Mouse (Mus musculus) T-helper 1 cell (primary cell): ENCODE results near the gene Slc29a3.

Experiments used
- in situ Hi-C: fragments of 300-600 bp; cut with MboI, MseI; formaldehyde crosslinking; loops from one replicate; pipeline ENCODE4 v1.15.1; 2025; ENCODE audit warnings: high pct_unique_total_duplicates

Gene Slc29a3

DNA sequence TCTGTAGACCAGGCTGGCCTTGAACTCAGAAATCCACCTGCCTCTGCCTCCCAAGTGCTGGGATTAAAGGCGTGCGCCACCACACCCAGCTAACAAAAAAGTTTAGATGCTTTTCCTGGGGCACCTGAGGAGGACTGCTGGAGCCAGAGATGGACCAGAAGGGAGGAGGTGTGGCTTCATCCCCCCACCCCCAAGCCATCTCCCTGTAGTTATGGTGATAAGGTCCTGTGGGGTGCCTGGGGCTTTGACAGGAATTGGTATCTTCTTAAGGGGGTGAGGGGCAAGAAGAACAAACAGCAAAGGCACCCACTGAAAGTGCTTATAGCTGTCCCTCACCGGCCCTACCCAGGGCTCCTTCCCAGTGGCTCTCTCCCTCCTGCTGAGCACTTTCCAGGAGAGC is 25.7 kb downstream of the Slc29a3 start:
- in situ Hi-C loops, result no loop called here

DNA sequence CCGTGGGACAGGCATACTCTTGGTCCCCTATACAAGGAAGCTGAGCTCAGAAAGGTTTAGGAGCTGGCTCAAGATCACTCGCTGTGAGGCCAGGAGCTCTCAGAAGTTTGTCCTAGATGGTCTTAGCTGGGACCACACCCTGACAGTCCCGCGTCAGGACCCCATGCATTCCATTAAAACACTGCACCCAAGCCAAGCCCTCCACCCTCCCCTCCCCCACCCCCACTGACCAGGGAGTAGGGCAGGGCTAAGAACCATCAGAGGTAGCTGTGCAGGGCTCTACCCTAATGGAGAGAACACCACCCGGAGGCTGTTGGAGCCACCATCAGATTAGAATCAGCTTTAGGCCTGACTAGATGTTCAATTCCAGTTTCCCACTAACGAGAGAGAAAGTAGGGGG is 28.1 kb downstream of the Slc29a3 start:
- in situ Hi-C loops, result loop anchor here (25.0 kb wide), 1 partner anchor 1963 kb away; no protein-coding TSS in a partner anchor

DNA sequence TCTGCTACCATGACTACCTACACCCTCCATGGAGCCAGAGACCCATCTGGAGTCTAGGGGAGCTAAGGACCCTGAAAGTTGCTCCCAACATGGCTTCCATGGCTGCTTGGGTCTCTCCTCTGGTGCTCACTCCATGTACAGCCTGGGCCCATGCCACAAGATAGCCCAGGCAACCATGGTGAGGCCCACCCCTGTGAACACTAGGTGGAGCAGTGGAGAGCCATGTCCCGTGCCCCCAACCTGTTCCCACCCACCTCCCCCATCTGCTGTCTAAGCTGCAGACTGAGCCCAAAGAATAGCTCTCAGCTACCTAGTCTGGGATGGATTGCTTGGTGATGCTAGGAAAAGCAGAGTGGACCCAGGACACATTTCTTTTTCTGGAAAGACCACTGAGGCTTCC is 29.2 kb downstream of the Slc29a3 start:
- in situ Hi-C loops, result loop anchor here (25.0 kb wide), 1 partner anchor 1964 kb away; no protein-coding TSS in a partner anchor

DNA sequence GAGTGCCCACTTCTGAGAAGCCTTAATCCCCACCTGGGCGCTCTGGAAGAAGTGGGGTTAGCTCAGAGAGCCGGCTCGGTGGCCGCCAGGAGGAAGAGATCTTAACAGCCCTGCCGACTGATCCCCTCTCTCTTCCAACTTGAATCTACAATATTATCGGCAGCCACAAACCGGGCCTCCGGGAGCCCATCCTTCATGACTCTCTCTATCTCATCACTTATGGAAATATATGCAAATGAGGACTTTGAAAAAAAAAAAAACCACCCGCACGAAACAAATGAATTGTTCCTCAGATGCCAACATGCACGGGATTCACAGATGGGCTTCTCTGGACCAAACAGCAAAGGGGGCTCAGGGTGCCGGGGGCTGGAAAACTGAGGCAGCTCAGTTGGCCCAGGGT is 31.0 kb downstream of the Slc29a3 start:
- in situ Hi-C loops, result loop anchor here (25.0 kb wide), 1 partner anchor 1966 kb away; no protein-coding TSS in a partner anchor

DNA sequence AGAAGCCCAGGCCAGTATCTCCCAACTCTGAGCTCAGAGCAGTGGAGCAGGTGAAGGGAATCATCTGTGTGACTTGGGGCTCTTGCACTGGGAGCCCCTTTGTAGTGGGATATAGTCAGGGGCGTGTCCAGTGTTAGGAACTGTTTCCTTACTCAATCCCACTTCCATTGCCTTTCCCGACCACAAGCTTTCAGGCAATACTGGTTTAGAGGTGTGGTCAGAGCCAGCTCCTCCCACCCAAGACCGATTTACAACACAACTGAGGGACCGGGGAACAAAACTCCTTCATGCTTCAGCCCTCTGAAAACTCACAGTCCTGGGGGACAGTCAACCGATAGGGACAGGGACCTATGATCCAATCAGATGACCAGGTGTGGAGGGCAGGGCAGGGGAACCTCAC is 32.1 kb downstream of the Slc29a3 start:
- in situ Hi-C loops, result loop anchor here (25.0 kb wide), 1 partner anchor 1967 kb away; no protein-coding TSS in a partner anchor

DNA sequence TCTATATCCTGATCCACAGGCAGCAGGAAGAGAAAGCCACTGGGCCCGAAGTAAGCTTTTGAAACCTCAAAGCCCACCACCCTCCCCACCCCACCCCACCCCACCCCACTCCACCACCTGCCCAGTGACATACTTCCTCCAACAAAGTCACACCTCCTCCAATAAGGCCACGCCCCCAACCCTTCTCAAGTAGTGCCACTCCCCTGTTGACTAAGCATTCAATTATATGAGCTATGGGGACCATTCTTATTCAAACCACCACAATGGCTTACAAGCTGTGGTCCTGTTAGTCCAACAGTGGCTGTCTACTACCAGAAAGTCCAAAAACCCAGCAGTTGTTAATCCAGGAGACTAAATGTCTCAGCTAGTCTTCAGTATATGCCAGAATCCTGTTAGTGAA is 34.1 kb downstream of the Slc29a3 start:
- in situ Hi-C loops, result loop anchor here (25.0 kb wide), 1 partner anchor 1969 kb away; no protein-coding TSS in a partner anchor

DNA sequence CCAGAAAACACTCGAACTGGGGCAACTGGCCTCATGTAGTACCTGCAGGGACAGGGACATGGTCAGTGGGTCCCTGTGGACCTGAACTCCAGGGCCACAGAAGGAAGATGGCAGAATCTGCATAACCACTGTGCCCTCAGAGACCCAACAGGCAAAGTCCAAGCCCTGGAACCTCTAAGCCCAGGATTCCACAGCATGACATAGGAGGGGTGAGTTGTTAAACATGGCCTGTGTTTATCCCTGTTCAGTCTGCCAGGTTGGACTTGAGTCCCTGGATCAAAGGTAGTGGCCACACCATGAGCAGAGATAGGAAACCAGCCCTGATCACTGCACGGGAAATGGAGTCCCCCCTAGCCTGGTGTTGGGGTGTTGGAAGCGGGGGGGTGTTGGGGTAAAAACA is 36.1 kb downstream of the Slc29a3 start:
- in situ Hi-C loops, result loop anchor here (25.0 kb wide), 1 partner anchor 1971 kb away; no protein-coding TSS in a partner anchor

DNA sequence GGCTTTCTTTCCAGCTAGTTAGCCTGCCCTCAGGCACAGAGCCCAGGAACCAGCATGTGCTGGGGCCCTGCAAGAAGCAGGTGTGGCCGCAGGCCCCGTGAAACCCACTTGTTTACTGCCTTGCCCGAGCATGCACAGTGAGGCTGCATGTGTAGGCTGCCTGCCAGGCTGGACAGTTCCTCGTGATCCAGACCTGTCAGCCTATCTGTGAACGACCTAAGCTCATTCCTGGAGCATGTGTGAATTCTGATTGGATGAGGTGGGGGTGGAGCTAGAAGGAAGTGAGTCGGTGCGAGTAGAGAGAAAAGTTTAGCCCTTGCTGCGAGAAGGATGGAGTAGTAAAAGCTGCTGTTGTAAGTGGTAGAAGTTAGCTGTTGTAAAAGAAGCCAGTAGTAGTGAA is 40.3 kb downstream of the Slc29a3 start:
- in situ Hi-C loops, result loop anchor here (25.0 kb wide), 1 partner anchor 1975 kb away; no protein-coding TSS in a partner anchor

DNA sequence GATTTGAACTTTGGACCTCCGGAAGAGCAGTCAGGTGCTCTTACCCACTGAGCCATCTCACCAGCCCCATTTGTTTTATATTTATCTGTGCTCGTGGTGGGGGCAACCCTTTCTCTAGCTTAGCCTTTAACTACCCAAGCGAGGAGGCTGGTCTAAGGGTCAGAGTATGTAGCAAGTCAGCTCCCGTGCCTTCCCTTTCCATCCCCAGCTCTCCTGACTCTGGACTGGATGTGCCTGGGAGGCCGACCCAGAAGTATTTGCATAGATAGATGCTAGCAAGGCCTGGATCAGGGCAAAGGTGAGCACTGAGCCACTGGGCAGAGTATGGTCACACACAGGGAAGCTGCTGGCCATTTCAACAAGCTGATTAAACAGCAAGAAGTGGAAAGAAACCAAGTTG is 43.8 kb downstream of the Slc29a3 start:
- in situ Hi-C loops, result loop anchor here (25.0 kb wide), 1 partner anchor 1978 kb away; no protein-coding TSS in a partner anchor

DNA sequence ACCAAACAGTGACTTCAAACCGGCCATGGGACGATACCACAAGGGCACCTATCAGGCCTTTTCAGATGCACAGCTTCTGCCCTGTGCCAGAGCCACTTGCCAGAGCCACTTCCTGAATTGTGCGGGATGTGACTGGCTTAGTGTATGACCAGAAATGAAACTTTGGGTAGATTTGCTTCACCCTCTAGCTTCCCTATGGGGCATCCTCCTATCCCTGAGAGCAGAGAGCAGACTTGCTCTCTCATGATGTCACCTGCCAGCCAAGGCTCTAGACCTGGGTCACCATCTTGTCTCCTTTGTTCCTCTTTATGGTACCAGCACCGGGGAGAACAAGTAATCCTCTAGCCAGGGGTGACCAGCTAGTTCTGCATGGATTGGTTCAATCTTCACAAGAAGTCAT is 46.3 kb downstream of the Slc29a3 start:
- in situ Hi-C loops, result loop anchor here (25.0 kb wide), 1 partner anchor 1981 kb away; no protein-coding TSS in a partner anchor

DNA sequence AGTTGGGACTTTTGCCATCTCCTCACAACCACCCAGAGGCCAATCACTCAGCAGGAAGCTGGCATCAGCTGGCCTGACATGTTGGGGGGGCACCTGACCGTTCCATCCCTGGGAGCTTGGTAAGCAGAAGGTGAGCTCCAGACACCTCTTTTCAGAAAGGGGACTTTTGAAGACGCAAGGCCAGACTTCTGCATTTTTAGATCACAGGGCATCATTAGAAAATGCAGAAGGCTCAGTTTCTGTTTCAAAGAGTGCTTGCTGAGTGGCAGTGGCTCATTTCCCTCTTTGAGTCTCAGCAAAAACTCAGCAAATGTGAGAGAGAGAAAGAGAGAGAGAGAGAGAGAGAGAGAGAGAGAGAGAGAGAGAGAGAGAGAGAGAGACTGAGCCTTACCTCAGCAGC is 47.5 kb downstream of the Slc29a3 start:
- in situ Hi-C loops, result loop anchor here (25.0 kb wide), 1 partner anchor 1982 kb away; no protein-coding TSS in a partner anchor

DNA sequence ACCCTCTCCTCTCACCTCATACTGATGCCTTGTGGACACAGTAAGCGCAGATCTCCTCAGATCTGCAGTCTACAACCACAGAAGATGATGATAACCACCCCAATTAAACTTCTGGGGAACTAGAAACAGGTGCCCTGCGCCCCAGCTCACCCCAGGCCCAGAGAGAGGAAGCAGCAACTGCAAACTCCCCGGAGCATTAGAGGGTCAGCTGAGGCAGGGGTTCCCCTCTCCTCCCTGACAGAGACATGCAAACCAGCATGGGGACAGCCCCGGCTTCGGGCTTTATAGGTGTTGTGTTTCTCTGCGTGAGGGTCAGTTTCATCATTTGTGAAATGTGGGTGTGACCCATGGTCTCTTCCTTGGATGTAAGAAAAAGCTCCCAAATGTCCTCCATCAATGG is 54.8 kb downstream of the Slc29a3 start:
- in situ Hi-C loops, result loop anchor here (5.0 kb wide), 1 partner anchor 285 kb away; no protein-coding TSS in a partner anchor

DNA sequence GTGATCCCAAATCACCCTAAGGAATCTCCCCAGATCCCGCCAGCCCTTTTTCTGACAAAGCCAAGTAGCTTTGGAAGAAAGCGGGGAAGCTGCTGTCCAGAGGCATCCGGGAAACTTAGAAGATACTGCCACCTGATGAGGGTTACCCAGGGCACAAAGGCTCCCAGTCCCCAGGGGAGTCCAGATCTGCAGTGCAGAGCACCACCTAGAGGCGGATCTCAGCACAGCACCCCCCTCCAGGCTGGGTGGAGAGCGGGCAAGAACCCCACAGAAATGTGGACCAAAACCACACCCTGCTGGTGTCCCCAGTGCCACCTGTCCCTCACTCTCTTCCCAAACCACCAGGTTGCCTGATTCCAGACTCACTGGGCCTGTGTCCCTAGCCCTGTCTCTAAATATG is 55.6 kb downstream of the Slc29a3 start:
- in situ Hi-C loops, result loop anchor here (5.0 kb wide), 1 partner anchor 285 kb away; no protein-coding TSS in a partner anchor

DNA sequence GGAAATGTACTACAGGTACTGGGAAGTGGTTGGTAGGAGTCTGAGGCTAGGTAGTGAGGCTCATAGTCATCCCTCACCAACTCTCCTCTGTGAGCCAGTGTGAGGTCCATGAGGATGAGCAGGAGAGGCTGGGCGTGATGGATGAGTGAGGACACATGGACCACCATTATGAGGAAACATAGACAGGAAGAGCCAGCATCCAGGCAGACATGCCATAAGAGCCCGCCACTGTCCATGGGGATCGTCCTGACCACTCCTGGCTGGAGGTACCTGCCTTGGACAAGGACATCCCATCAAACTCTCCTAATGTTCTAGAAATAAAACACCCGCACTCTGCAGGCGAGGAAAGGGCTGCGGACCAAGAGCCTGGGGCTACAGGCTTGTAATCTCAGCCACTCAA is 56.2 kb downstream of the Slc29a3 start, which contains the start of gene Cdh23:
TSS of gene Cdh23 (minus strand) at position 101 of the 400 bp plus-strand sequence.
- in situ Hi-C loops, result loop anchor here (5.0 kb wide), 1 partner anchor 284 kb away; no protein-coding TSS in a partner anchor

DNA sequence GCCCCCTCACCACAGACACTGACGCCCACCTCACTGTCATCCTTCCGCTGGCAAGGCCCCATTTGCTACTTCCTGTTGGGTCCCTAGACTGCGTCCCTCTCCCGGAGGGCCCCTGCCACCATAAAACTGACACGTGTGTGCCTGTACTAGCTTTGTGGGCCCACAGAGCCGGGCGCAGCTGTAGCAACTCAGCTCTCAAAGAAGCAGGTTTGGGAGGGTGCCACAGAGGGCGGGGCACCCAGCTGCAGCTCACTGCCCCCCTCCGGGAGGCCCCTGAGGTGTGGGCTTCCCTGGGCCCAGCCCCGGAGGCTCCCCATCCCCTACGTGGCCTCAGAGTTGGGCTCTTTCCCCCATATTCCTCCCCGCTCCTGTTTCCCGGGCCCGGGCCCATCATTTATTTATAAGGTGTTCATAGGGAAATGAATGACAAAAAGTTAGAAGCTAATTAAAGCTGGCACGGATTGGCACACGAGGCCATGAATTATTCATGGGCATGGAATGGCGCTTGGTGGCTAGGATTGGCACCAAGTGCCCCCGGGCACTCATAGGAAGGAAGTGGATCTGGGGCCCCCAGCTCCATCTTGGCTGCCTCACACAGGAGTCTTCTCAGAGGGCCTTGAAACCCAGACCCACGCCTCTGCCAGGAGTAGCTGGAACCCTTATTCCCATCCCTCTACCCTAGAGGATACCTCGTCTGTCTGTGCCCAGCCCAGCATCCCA is 60.8 kb downstream of the Slc29a3 start:
- in situ Hi-C loops, result no loop called here

DNA sequence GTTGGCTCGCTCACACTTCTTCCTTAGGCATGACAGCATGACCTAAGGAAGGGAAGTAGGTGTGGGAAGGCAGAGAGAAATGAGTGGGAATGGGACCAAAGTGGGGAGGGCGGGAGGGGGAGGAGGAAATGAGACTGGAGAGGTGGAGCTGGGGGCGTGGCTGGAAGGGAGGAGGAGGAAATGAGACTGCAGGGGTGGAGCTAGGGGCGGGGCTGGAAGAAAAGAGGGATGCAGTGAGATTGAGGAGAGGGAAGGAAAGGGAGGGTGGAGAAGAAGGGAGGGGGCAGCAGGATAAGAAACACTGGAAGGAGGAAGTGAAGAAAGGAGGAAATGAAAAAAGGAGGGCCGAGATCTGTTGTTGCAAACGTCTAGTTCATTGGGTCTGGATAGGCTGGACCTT is 61.6 kb downstream of the Slc29a3 start:
- in situ Hi-C loops, result no loop called here

DNA sequence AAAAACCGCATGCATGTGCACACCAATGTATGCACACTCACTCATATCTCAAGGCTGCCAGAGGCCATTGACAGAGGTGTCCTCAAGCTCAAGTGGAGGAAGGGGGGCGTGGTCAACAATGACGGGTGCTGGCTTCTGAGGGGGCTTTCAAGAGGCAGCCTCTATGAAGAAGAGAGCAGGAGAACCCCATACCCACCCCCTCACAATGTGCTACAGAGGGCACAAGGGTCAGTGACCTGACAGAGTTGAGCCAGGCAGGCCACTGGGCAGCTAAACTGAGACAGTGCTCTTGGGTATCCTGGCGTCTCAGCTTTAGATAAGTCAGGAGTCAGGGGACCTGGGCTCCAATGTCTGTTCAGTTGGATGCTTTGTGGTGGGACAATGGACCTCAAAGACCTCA is 63.2 kb downstream of the Slc29a3 start:
- in situ Hi-C loops, result no loop called here

DNA sequence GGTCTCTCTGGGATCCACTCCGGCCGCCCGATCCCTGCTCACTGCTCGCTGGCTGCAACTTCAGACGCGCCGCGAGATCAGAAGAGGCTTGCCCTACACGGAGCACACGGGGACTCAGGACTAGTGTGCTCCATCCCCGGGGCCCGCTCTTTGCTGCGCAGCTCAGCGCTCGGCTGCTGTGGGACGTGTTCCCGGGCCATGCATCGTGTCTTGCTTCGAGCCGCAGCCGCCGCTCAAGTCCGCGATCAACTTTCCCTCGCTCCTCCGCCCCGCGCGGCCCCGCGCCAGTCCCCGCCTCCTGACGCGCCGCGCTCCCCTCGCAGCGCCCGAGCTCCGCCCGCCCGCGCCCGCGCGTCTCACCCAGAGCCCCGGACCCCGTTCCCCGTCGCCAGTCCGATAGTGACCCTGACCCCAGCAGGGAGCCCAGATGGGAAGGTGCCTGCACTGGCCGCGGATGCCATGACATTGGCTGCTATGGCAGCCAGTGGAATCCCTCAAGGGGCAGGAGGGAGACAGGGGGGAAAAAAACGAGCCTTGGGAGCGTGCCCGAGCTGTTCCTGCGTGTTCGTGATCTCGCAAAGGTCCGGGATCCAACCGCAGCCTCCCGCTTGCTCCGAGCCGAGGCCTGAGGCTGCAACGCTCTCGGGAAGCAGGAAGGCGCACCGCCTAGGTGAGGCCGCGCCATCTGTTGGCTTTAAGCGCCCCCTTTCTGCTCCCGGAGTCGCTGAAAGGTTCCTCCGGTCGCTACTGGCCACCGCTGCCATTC is 65.4 kb downstream of the Slc29a3 start:
- in situ Hi-C loops, result no loop called here

DNA sequence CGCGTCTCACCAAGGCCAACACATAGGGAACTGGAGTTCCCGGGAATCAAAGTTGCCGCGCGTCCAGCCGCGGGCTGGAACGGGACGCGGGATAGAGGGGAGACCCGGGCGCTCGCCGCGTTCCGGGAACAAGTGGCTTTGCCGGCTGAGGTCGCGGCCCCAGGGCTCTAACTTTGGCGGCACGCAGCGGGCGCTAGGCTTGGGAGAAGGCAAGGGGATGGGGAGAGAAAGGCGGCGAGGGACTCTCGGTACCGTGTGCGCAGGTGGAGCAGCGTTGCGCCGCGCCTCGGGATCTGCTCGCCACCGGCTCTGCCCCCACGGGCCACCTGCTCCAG is 66.0 kb downstream of the Slc29a3 start:
- in situ Hi-C loops, result no loop called here

DNA sequence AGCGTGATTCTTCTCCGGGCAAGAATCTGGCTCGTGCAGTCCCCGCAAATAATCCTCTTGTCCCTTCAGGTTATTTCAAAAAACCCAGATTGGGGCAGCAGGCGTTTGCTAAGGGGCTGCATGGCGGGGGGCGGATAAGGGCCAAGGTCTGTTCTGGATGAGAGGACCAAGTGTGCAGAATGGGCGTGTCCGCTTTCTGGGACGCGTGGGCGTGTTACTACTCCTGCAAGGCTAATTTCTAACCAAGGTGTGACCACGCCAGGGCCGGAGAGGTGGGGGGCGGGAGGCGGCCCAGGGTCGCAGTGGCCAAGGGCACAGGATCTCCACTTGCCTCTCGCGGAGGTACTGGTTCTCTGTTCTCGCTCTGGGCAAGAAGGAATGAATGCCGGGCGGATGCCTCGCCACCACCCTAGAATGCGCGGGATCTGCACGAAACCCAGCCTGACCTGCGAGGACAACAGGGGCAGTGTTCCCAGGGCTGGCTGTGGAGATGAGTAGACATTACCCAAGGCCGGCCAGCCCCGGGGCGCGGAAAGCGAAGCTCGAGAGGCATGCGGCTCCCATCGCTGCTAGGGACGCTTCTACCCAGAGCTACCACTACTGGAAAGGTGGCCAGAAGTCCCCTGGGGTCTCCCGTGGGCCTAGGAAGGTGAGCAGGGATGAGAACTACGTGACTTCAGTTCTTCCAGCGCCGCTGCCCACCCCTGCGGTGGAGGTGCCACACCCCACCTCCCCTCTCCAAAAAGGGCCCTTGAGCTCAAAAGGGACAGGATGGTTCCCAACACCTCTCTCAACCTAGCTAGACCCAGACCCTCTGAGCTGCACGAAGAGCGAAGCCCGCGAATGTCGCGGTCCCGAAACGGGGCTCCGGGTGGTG is 66.6 kb downstream of the Slc29a3 start:
- in situ Hi-C loops, result no loop called here

DNA sequence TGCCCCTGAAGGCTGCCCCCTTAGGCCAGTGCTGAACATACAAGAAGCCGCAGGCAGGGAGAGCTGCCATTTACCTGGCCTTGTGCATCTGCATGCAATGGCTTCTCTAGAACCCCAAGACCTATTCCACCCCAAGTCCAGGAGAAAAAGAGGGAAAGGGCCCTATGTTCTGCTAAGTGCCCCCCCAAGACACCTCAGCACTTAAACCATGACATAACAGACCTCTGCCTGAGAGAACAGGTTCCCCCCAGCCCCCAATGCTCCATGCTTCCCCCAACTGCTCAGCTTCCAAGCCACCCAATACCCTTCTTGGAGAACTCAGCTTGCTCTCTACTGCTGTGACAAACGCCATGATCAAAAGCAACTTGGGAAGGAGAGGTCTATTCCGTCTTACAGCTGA is 73.7 kb downstream of the Slc29a3 start:
- in situ Hi-C loops, result no loop called here
